ENCODE assay signal across 12 mouse cellular contexts in the genomic region with DNA sequence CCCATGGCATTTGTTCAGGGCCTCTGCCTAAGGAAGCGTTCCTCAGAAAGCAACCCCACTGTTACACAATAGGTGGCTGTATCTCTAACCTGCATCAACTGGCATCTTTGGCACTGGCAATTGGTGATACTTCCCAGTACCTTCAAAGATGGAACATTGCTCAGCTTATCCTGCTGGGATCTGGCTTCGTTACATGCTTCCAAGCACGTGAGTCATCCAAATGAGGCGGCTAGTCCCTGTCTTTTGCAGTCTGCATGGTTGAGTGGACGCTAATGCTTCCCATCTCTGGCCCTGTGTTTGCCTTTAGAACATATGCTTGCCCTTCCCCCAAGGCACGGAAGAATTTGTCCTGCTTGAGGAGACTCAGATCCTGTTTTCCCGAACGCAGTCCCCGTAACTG.
DNase-seq lines count a peak whose midpoint lies in the region; ATAC-seq lines count a peak whose summit lies in the region.
"Had no signal": no experiment of that assay in that cellular context is flagged by ENCODE, and none has a peak within 500 bp of the region (broad histone marks: within the 10 kb centered on the region; RNA-seq: fewer than 3 reads in every experiment).

No protein-coding gene starts in this region.

- H3K36me3 ChIP-seq in forebrain, embryonic 11.5 days (ENCODE audit: control insufficient read depth, insufficient read depth, low read length) = no peaks in the 10 kb centered on the region
- H3K36me3 ChIP-seq in forebrain, embryonic 12.5 days (replicated peaks) = no peaks in the 10 kb centered on the region
- H3K36me3 ChIP-seq in midbrain, embryonic 12.5 days = no peaks in the 10 kb centered on the region
- no peaks in the 10 kb centered on the region for H3K36me3 ChIP-seq in midbrain, embryonic 13.5 days
- no peaks in the 10 kb centered on the region for H3K36me3 ChIP-seq in embryonic facial prominence, embryonic 10.5 days (replicated peaks)

- H3K27me3 ChIP-seq in forebrain, embryonic 11.5 days (ENCODE audit: control insufficient read depth, insufficient read depth, low read length) = no peaks in the 10 kb centered on the region
- H3K27me3 ChIP-seq in forebrain, embryonic 12.5 days = no peaks in the 10 kb centered on the region
- no peaks in the 10 kb centered on the region for H3K27me3 ChIP-seq in midbrain, embryonic 12.5 days
- no peaks in the 10 kb centered on the region for H3K27me3 ChIP-seq in midbrain, embryonic 13.5 days
- no peaks in the 10 kb centered on the region for H3K27me3 ChIP-seq in embryonic facial prominence, embryonic 10.5 days (replicated peaks; ENCODE audit: low read depth, poor library complexity, severe bottlenecking)

- no peak overlapping the region for H3K9ac ChIP-seq in forebrain, embryonic 11.5 days (ENCODE audit: low read length)
- no peak overlapping the region for H3K9ac ChIP-seq in forebrain, embryonic 12.5 days
- H3K9ac ChIP-seq in midbrain, embryonic 12.5 days (replicated peaks) = no peak overlapping the region
- no peak overlapping the region for H3K9ac ChIP-seq in midbrain, embryonic 13.5 days (replicated peaks)
- H3K9ac ChIP-seq: liver, postnatal 0 days had no signal

- H3K9me3 ChIP-seq in forebrain, embryonic 11.5 days (ENCODE audit: control insufficient read depth, low read length) = no peaks in the 10 kb centered on the region
- no peaks in the 10 kb centered on the region for H3K9me3 ChIP-seq in forebrain, embryonic 12.5 days
- H3K9me3 ChIP-seq in midbrain, embryonic 12.5 days = peaks cover 6% of the 10 kb centered on the region; the same call in 1 of the 2 replicates
- H3K9me3 ChIP-seq in midbrain, embryonic 13.5 days = 0 out of 2 replicates have a peak, but pooled peaks cover 4% of the 10 kb centered on the region
- no peaks in the 10 kb centered on the region for H3K9me3 ChIP-seq in embryonic facial prominence, embryonic 10.5 days

- H3K4me2 ChIP-seq in forebrain, embryonic 11.5 days (ENCODE audit: low read depth, low read length, severe bottlenecking) = no peak overlapping the region
- no peak overlapping the region for H3K4me2 ChIP-seq in forebrain, embryonic 12.5 days
- no peak overlapping the region for H3K4me2 ChIP-seq in midbrain, embryonic 12.5 days (replicated peaks)
- H3K4me2 ChIP-seq in midbrain, embryonic 13.5 days (replicated peaks) = no peak overlapping the region

- H3K27ac ChIP-seq in forebrain, embryonic 11.5 days (ENCODE audit: low read depth, low read length) = no peak overlapping the region
- no peak overlapping the region for H3K27ac ChIP-seq in forebrain, embryonic 12.5 days
- no peak overlapping the region for H3K27ac ChIP-seq in midbrain, embryonic 12.5 days (replicated peaks)
- H3K27ac ChIP-seq in midbrain, embryonic 13.5 days = no peak overlapping the region
- peak overlapping the region; percentile 44; the same call in 1 of the 2 replicates for H3K27ac ChIP-seq in embryonic facial prominence, embryonic 10.5 days (replicated peaks)

- no peak overlapping the region for H3K4me3 ChIP-seq in forebrain, embryonic 11.5 days (ENCODE audit: low read depth, low read length)
- no peak overlapping the region for H3K4me3 ChIP-seq in forebrain, embryonic 12.5 days (replicated peaks)
- no peak overlapping the region for H3K4me3 ChIP-seq in midbrain, embryonic 12.5 days
- H3K4me3 ChIP-seq in midbrain, embryonic 13.5 days (replicated peaks) = no peak overlapping the region
- H3K4me3 ChIP-seq in embryonic facial prominence, embryonic 10.5 days = no peak overlapping the region

- 53% methylated on average over 9 of the region's 9 CpGs for WGBS in forebrain, embryonic 11.5 days
- WGBS in forebrain, embryonic 12.5 days = 48% methylated on average over 9 of the region's 9 CpGs
- 36% methylated on average over 9 of the region's 9 CpGs for WGBS in midbrain, embryonic 12.5 days
- WGBS in midbrain, embryonic 13.5 days = 39% methylated on average over 9 of the region's 9 CpGs
- WGBS in embryonic facial prominence, embryonic 10.5 days = 47% methylated on average over 9 of the region's 9 CpGs

- H3K4me1 ChIP-seq in forebrain, embryonic 11.5 days (replicated peaks; ENCODE audit: control insufficient read depth, insufficient read depth, low read length) = peaks cover 2% of the 10 kb centered on the region; the same call in 1 of the 2 replicates
- H3K4me1 ChIP-seq in forebrain, embryonic 12.5 days = peaks cover 18% of the 10 kb centered on the region
- peaks cover 14% of the 10 kb centered on the region for H3K4me1 ChIP-seq in midbrain, embryonic 12.5 days
- H3K4me1 ChIP-seq in midbrain, embryonic 13.5 days (replicated peaks) = peaks cover 18% of the 10 kb centered on the region
- H3K4me1 ChIP-seq in embryonic facial prominence, embryonic 10.5 days = peaks cover 28% of the 10 kb centered on the region

- ATAC-seq in forebrain, embryonic 11.5 days (replicated peaks; ENCODE audit: low FRiP score) = 0 out of 2 replicates have a peak, but pooled peaks have one; percentile 36
- ATAC-seq in forebrain, embryonic 12.5 days (ENCODE audit: low FRiP score) = no peak
- ATAC-seq in midbrain, embryonic 12.5 days (ENCODE audit: low FRiP score, low read depth) = 0 out of 2 replicates have a peak, but pooled peaks have one; percentile 19
- no peak for ATAC-seq in midbrain, embryonic 13.5 days
- ATAC-seq: liver, postnatal 0 days had no signal

- no peak for DNase-seq in forebrain, embryonic 11.5 days (ENCODE audit: low spot score)
- peak; percentile 28 for DNase-seq in embryonic facial prominence, embryonic 10.5 days (ENCODE audit: low spot score)
- DNase-seq in retina, postnatal 1 day = peak; percentile 60
- no peak for DNase-seq in right cerebral cortex, postnatal 10 days (ENCODE audit: low spot score in 2 of 2)
- DNase-seq in gastrocnemius, postnatal 25 days = no peak
- DNase-seq: adrenal gland, adult 8-10 months; gastrocnemius, postnatal 14 days; kidney, adult 8-10 months; liver, postnatal 0 days had no signal

Comparison
In these comparisons a context has a peak if more than half of its experiments do, and no peak if none do; other contexts are left out.
1. ATAC-seq: peak in forebrain, embryonic 11.5 days (single experiment) and midbrain, embryonic 12.5 days (single experiment); none in forebrain, embryonic 12.5 days (single experiment) and midbrain, embryonic 13.5 days (single experiment).
2. DNase-seq: peak in embryonic facial prominence, embryonic 10.5 days (single experiment) and retina, postnatal 1 day (single experiment); none in forebrain, embryonic 11.5 days (single experiment), right cerebral cortex, postnatal 10 days (0 of 2) and gastrocnemius, postnatal 25 days (single experiment).